Mouse (Mus musculus) CH12.LX (cell line): Measurements from ENCODE around the gene Kcnc2. TPM values are rescaled to one million over a fixed set of nuclear protein-coding genes. Genes with fewer than 3 reads are reported as not detected.
A peak's percentile ranks its signal among the peaks of the same experiment; 100 is the strongest.

Experiments used
- DNase-seq: peaks from one replicate; pipeline ENCODE4 v3.0.0-alpha.2; 2013; ENCODE audit errors: extremely low read depth
- H3K27ac ChIP-seq: 2 replicates; pipeline ENCODE4 v1.5.1; 2012; ENCODE audit warnings: low read depth, mild to moderate bottlenecking, control low read depth, moderate library complexity; ENCODE audit not compliant: insufficient read depth
- H3K27me3 ChIP-seq: replicated peaks from 2 replicates; pipeline ENCODE3; 2012; ENCODE audit warnings: inconsistent platforms
- H3K36me3 ChIP-seq, 2 experiments: replicated peaks in 1 of 2; 2 replicates each; pipeline versions ENCODE3 to v1.6.1; 2012; ENCODE audit warnings: inconsistent platforms in 1 of 2, low read length in 1 of 2, mild to moderate bottlenecking in 1 of 2, mixed read lengths in 1 of 2, moderate library complexity in 1 of 2; ENCODE audit not compliant: control insufficient read depth in 1 of 2, insufficient read depth in 1 of 2
- H3K4me1 ChIP-seq, 2 experiments: 2 replicates each; pipeline ENCODE4 v1.6.1; 2012; ENCODE audit warnings: inconsistent platforms in 1 of 2, moderate library complexity in 1 of 2; ENCODE audit not compliant: insufficient read depth in 2 of 2, control insufficient read depth in 1 of 2
- H3K4me2 ChIP-seq: 2 replicates; pipeline ENCODE4 v1.6.1; 2012; ENCODE audit warnings: low read depth, mild to moderate bottlenecking, control low read depth; ENCODE audit not compliant: poor library complexity, insufficient read depth, severe bottlenecking
- H3K4me3 ChIP-seq, 3 experiments: fragments of 150-350 bp in 1 of 3; sonication (generic) in 1 of 3; replicated peaks in 1 of 3; 2 replicates each; pipeline versions ENCODE3 to v1.5.1; 2011 to 2012; ENCODE audit warnings: low read depth in 2 of 3, low read length in 2 of 3, mild to moderate bottlenecking in 2 of 3, moderate library complexity in 2 of 3, control low read depth in 1 of 3, improper control_type of control experiment in 1 of 3, inconsistent platforms in 1 of 3, mixed read lengths in 1 of 3; ENCODE audit not compliant: poor library complexity in 1 of 3
- H3K79me2 ChIP-seq: replicated peaks from 2 replicates; pipeline ENCODE4 v1.6.1; 2012; ENCODE audit warnings: mild to moderate bottlenecking, moderate library complexity; ENCODE audit not compliant: control insufficient read depth, poor library complexity, insufficient read depth, severe bottlenecking; ENCODE audit errors: extremely low read depth
- H3K9ac ChIP-seq: 2 replicates; pipeline ENCODE4 v1.6.1; 2012; ENCODE audit warnings: low read depth, mild to moderate bottlenecking, control low read depth, moderate library complexity; ENCODE audit not compliant: insufficient read depth
- H3K9me3 ChIP-seq: replicated peaks from 2 replicates; pipeline ENCODE3; 2012; ENCODE audit warnings: low read length, inconsistent platforms, mixed read lengths
- CHD2 ChIP-seq: IDR thresholded peaks from 2 replicates; pipeline ENCODE4 v1.6.1; 2011; ENCODE audit warnings: low read length, improper control_type of control experiment
- CTCF ChIP-seq, 2 experiments: IDR thresholded peaks in 1 of 2; conservative IDR thresholded peaks in 1 of 2; 2 replicates each; pipeline ENCODE4 v1.5.1; 2011 to 2012; ENCODE audit warnings: low read depth in 2 of 2, low read length in 2 of 2, improper control_type of control experiment in 1 of 2, inconsistent platforms in 1 of 2, mild to moderate bottlenecking in 1 of 2, moderate library complexity in 1 of 2
- E2F4 ChIP-seq: IDR thresholded peaks from 2 replicates; pipeline ENCODE4 v1.6.1; 2011; ENCODE audit warnings: low read depth, low read length, improper control_type of control experiment; ENCODE audit not compliant: insufficient replicate concordance
- IRF4 ChIP-seq: IDR thresholded peaks from 2 replicates; pipeline ENCODE4 v1.6.1; 2014; ENCODE audit warnings: low read depth, mild to moderate bottlenecking, inconsistent platforms, low read length, improper control_type of control experiment
- JUND ChIP-seq: conservative IDR thresholded peaks from 2 replicates; pipeline ENCODE4 v1.6.1; 2011; ENCODE audit warnings: low read depth, low read length, improper control_type of control experiment
- KAT2A ChIP-seq: IDR thresholded peaks from 2 replicates; pipeline ENCODE4 v1.6.1; 2012; ENCODE audit warnings: low read length, improper control_type of control experiment, inconsistent platforms; ENCODE audit not compliant: insufficient replicate concordance
- MAX ChIP-seq: IDR thresholded peaks from 2 replicates; pipeline ENCODE4 v1.6.1; 2011; ENCODE audit warnings: low read length, improper control_type of control experiment
- MEF2A ChIP-seq: IDR thresholded peaks from 2 replicates; pipeline ENCODE4 v1.6.1; 2014; ENCODE audit warnings: low read depth, mild to moderate bottlenecking, inconsistent platforms, low read length, improper control_type of control experiment, borderline replicate concordance
- MXI1 ChIP-seq: IDR thresholded peaks from 2 replicates; pipeline ENCODE4 v1.6.1; 2011; ENCODE audit warnings: mild to moderate bottlenecking, low read depth, low read length, improper control_type of control experiment
- POLR2A ChIP-seq: IDR thresholded peaks from 2 replicates; pipeline ENCODE4 v1.6.1; 2011; ENCODE audit warnings: low read depth, mild to moderate bottlenecking, improper control_type of control experiment, low read length
- POLR2AphosphoS2 ChIP-seq: IDR thresholded peaks from 2 replicates; pipeline ENCODE4 v1.6.1; 2011; ENCODE audit warnings: low read depth, low read length, improper control_type of control experiment
- RAD21 ChIP-seq: IDR thresholded peaks from 2 replicates; pipeline ENCODE4 v1.6.1; 2011; ENCODE audit warnings: low read depth, mild to moderate bottlenecking, low read length, improper control_type of control experiment, moderate library complexity
- SMC3 ChIP-seq: IDR thresholded peaks from 2 replicates; pipeline ENCODE4 v1.6.1; 2011; ENCODE audit warnings: low read depth, low read length, improper control_type of control experiment
- UBTF ChIP-seq: IDR thresholded peaks from 2 replicates; pipeline ENCODE4 v1.6.1; 2012; ENCODE audit warnings: low read depth, mild to moderate bottlenecking, inconsistent platforms, low read length, improper control_type of control experiment, moderate library complexity
- ZNF384 ChIP-seq: IDR thresholded peaks from 2 replicates; pipeline ENCODE4 v1.6.1; 2012; ENCODE audit warnings: low read depth, low read length, improper control_type of control experiment, inconsistent platforms
- dilution Hi-C: fragments of 300-500 bp; cut with MboI; formaldehyde crosslinking; loops from 2 replicates; pipeline ENCODE4 v1.14.3; 2020; ENCODE audit warnings: low sequenced_read_pairs; ENCODE audit not compliant: extremely low pct_unique_long_range_greater_than_20kb, extremely low pct_ligation_motif_present
- in situ Hi-C: fragments of 300-500 bp; cut with MboI; formaldehyde crosslinking; loops from 3 replicates; pipeline ENCODE4 v1.14.3; 2019; ENCODE audit warnings: low sequenced_read_pairs, low pct_ligation_motif_present, low pct_unique_long_range_greater_than_20kb, mixed read lengths
- polyA plus RNA-seq: library from polyadenylated mRNA; unstranded; fragments of >175 nt; gene quantifications from 2 replicates; pipeline ENCODE4 v1.2.1, GENCODE M21; 2012; ENCODE audit warnings: low read depth; ENCODE audit not compliant: insufficient read length
- total RNA-seq, 2 experiments: library from RNA; depleted of rRNA; stranded (reverse); fragments of 300-350 nt in 1 of 2; fragments of >200 nt in 1 of 2; gene quantifications; 2 replicates each; pipeline ENCODE4 v1.2.3; 2012 to 2014

Kcnc2 gene
- total and polyA plus RNA-seq, 3 experiments, result not detected

DNA sequence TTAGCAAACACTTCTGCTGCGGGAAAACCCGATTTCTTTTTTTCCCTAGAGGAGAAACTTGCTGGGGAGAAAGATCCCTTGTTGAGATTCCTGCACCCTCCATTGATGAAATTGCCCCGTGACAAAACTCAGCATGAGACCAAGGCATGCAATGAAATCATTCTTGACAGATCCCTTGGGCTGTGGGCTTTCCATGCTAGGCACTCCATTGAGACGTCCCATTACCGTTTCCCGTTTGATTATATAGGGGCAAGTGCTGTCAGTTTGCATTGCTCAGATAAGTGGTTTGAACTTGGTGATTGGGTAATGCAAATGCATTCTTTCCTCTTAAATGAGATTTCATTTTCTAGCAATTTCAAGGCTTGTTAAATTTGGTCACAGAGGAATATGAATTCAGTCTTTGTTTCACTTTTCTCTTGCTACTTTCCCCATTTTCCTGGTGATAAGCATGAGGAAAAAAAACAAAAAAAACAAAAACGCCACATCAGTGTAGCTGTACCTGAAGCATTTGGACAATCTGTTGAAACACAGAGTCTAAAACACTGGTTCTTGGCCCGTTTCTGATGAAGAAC is 123.6 kb downstream of the Kcnc2 start:
- H3K27ac ChIP-seq, result no peak overlapping the region
- no peaks in the 10 kb centered on the region; a peak in 1 of 4 replicates for H3K4me1 ChIP-seq
- dilution Hi-C loops, result no loop called here
- H3K27me3 ChIP-seq, result no peaks in the 10 kb centered on the region
- H3K36me3 ChIP-seq, result no peaks in the 10 kb centered on the region
- H3K4me3 ChIP-seq, result no peak overlapping the region
- H3K9ac ChIP-seq, result no peak overlapping the region
- in situ Hi-C loops, result no loop called here
- no peaks in the 10 kb centered on the region for H3K9me3 ChIP-seq
- no peak for DNase-seq
- peak overlapping the region; percentile 80 for H3K4me2 ChIP-seq
- TF ChIP-seq JUND, result no peak
- TF ChIP-seq MAX, result no peak
- no peak for TF ChIP-seq MXI1
- no peak for TF ChIP-seq CHD2
- TF ChIP-seq IRF4, result no peak
- TF ChIP-seq POLR2A, result no peak
- TF ChIP-seq UBTF, result no peak
- no peak for TF ChIP-seq E2F4
- TF ChIP-seq KAT2A, result no peak
- no peak for TF ChIP-seq RAD21
- no peaks in the 10 kb centered on the region for H3K79me2 ChIP-seq

DNA sequence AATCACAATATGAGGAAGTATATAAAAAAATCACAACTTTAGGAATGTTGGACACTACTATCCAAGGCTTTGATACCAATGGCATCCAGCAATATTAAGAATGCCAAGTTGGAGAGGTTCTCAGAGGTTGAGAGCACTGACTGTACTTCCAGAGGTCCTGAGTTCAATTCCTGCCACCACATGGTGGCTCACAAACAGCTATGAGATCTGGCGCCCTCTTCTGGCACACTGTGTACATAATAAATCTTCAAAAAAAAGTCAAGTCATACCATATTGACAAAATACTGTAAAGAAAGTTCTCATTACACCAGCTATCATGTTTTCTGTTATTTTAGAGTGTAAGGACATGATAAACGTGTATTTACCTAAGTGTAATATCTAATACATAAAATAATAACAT is 126.3 kb downstream of the Kcnc2 start:
- H3K9me3 ChIP-seq, result no peaks in the 10 kb centered on the region
- dilution Hi-C loops (no loop called here), in situ Hi-C loops (no loop called here)
- H3K4me1 ChIP-seq, result no peaks in the 10 kb centered on the region
- no peaks in the 10 kb centered on the region for H3K36me3 ChIP-seq
- H3K27ac ChIP-seq, result no peak overlapping the region
- H3K4me3 ChIP-seq, result no peak overlapping the region
- H3K27me3 ChIP-seq, result no peaks in the 10 kb centered on the region
- no peak overlapping the region for H3K4me2 ChIP-seq
- no peak overlapping the region for H3K9ac ChIP-seq
- peak; percentile 47 for DNase-seq
- TF ChIP-seq SMC3 (peak; percentile 47), ZNF384 (peak; percentile 48; the same call in 1 of the 2 replicates), RAD21 (peak; percentile 29), IRF4 (no peak), CTCF (conservative IDR thresholded peaks at IDR 0.05 in 1 of 2, IDR thresholded peaks at IDR 0.05 in 1 of 2; ENCODE audit: low read depth in 2 of 2, low read length in 2 of 2) (peak in 1 of 2 experiments; percentile 69; a peak in 2 of 4 replicates)
- TF ChIP-seq, all 38 proteins: peak for 4
- H3K79me2 ChIP-seq, result no peaks in the 10 kb centered on the region

DNA sequence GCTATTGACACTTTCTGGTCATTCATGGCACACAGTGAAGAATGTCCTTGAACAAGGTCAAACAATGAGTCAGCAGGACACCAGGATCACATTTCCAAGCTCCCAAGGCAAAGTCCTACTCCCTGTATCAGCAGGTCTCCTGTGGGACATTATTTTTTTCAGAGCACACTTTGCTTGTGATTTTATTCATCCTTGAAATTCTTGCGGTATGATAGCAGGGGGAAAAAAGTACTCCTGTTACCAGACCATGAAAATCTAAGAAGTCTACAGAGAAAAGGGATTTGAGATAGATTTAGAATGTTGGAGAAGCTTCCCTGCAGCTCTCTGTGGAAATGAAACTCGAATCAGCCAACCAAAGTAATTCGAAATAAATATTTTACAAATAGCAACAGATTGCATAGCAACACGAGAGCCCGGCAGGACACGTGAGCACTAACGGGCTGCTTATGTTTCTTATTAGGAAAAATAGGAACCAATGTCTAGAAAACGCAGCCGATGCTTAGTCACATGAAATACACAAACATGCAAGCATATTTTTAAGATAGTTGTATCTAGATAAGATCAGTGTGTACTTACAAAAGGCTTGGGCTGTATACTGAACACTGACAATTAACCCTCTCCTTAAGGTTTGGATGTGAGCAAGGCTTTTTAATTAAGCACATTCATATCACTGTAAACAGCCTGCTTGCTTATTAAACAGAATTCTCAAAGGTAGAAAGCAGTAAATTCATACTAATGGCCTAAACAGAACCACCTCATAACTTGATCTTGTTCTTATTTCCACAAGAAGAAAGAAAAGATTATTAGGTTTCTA is 129.9 kb downstream of the Kcnc2 start:
- Histone ChIP-seq H3K27ac (no peak overlapping the region), H3K4me1 (no peaks in the 10 kb centered on the region), H3K9me3 (no peaks in the 10 kb centered on the region), H3K36me3 (no peaks in the 10 kb centered on the region), H3K9ac (no peak overlapping the region), H3K4me3 (no peak overlapping the region), H3K27me3 (no peaks in the 10 kb centered on the region), H3K4me2 (no peak overlapping the region), H3K79me2 (no peaks in the 10 kb centered on the region)
- dilution Hi-C loops (no loop called here), in situ Hi-C loops (no loop called here)
- TF ChIP-seq SMC3 (no peak), MEF2A (no peak), IRF4 (no peak), POLR2AphosphoS2 (no peak)
- DNase-seq, result no peak
